Mouse (Mus musculus): ENCODE data around the gene Map3k7. TPM values are rescaled to one million over a fixed set of nuclear protein-coding genes. Genes with fewer than 3 reads are reported as not detected.

The Map3k7 gene
- 10 to 100 TPM; 35.7 to 42.3 TPM for total RNA-seq (2021)

DNA sequence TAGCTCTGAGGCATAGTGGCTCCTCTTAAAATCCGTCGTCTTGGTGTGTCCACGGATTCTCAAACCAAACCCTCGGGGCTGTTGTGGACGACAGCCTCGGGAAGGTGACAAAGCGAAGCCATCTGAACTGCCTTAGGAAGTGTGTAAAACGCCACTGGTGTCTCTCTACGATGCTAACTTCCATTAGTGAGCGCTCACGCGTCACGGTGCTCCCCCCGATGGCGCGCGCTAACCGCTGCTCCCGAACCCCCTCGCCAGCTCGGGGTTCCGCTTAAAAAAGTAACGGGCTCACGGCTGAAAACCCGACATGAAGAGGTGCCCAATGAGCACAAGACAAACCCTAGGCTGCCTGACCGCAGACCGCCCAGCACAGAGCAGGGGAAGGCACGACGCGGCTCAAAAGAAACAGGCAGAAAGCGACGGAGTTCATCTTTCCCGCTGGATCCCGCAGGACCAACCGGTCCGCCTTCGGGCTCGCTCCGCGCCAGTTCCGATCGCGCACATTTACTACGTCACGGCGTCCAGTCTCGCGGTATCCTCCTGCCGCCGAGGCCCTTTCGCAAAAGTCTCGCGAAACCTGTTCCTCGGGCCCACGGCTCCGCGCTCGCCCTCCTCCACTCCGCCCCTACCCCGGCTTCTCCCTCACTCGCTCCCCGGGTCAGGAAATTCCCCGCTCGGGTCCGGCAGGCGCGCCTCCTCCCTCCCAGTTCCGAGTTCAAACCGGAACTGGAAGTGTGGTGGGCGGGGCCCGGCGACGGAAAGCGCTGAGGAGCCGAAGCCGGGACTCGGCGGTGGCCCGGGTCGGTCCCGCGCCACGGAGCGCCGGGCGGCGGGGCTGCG is at the start of gene Map3k7:
TSS of gene Map3k7 (plus strand) at position 744 of the 840 bp plus-strand sequence.
- DNase-seq, result peak; percentile 93 to 94

DNA sequence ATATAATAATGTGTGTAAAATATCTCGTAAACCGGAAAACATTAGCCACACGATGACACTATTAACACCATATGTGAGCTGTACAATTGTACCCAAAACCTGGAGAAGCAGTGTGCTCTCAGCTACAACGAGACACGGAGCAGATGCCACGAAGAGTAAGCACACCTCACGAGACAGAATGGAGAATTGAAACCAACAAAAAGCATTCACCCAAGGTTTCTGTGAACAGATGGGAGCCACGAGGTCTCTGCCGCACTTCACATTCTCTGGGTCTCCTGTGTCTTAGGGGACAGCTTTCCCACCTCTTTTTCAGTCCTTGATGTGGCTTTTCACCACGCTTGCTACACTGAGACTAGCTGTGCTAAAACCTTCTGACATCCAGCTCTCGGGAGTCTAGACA is 48.8 kb upstream of the Map3k7 start:
- no peak for DNase-seq

DNA sequence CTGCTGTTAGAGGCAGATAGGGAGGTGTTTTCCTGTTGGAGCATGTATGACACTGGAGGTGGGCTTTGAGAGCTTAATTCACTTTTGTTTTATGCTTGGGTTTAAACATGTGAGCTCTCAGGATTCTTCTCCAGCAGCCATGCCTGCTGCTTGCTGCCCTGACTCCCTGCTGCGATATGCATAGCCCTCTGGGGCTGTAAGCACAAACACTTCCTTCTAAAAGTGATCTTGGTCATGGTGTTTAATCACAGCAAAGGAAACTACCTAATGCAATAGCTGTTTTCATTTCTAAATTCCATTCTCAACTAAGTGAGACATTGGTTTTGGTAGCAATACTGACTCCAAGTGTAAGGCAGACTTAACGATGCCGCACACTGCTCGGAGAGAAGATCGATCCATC is 45.2 kb upstream of the Map3k7 start:
- no peak for DNase-seq

DNA sequence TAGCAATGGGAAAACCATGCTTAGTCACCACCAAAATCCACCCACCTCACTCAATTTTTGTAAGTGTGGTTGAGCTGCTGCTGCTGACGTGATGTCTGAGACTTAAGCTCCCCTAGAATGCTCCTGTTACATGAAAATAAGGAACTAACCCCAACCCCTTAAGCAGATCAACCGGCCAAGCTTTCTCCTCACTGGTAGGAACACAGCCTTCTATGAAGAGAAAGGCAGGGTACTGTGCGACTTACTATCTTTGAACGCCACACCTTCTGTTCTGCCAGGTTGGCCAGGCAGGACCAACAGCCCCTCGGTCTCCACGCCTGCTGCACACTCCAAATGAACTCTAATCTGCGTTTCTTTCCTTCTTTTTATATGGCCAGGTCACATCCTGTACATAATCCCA is 41.7 kb upstream of the Map3k7 start:
- DNase-seq, result no peak

DNA sequence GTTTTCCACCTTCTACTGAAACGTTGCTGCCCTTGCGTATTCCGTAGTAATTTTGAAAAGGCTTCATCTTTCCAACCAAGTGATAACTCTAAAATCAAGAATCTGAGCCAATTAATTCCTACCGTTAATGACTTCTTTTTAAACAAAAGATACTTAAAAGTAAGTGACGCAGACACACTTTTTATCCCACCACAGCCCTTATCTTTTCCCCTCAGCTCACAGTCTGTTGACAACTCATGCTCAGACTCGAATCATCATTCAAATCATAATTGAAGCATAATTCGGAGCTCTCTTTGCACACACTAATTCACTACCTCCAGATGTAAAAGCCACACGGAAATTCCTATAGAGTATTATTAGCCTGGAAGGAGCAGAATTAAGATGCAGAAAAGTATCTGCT is 40.5 kb upstream of the Map3k7 start:
- no peak for DNase-seq

DNA sequence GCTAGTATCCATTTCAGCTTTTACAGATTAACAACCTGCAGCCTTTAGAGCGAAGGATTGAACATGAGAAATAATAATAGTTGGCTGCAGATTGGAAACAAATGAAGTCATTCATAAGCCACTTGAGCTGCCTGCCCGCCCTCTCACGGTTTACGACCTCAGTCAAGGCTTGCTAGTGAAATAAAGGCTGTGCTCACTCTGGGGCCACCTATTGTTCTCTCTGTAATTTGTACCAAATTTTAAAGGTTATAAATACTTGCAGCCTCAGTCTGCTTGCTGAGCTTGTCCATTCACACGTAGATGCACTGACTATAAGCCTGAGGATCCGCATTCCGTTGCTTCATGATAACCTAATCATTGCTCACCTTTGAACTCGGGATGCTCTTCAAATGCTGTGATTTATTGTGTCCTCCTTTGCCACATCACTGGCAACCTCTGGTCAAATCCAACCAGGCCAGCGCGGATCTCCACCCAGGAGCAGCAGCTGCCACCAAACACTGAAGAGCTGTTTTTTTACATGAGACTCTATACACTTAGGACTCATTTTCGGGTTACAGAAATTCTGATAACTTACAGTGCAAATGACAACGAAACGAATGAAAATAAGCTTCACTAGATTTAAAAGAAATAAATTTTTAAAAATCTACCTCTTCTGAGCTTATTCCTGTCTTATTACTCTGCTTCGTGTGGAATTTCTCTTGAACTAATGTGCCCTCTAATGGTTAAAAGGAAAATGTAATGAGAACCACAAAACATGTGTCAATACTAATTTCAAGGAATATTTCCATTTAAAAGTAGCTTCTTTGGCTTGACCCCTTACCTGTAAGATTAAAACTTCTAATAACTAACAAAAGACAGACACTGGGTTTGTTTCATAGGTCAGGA is 39.4 kb upstream of the Map3k7 start:
- DNase-seq, result no peak

DNA sequence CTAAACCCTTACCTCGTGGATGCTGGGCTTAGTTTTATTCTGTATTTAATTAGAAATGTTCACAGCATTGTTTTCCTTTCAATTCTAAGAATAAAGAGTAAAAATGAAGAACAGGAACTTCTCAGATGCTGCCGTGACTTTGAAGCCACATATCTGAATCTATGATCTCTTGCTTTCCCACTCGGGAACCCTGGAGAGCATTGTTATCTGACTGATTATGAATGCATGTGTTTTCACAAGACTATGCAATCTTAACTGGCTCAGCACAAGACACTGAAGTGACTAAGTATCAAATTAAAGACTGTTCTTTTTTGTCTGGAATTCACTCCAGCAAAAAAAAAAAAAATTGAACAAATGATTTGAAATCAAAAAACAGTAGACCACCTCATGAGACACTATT is 30.7 kb upstream of the Map3k7 start:
- no peak for DNase-seq

DNA sequence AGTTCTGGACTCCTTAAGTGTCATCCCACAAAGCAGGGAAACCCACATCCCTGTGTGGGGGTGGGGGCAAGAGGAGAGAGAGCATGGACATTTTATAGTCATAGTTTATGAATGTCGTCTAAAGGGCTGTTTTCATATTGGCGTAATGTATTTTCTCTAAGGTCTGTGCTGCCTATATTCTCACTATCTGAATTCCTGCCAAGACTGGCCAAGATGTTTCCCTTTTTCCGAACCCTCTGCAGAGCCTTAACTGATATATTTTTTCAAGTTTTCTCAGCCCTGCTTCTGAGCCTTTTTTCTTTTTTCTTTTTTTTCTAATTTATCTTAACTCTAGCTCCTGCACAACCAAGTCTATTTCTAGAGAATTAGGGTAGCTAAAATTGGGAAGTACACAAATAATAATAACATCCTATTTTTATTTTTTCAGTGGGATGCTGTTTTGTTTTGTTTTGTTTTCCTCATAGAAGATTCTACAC is 28.0 kb upstream of the Map3k7 start:
- no peak for DNase-seq

DNA sequence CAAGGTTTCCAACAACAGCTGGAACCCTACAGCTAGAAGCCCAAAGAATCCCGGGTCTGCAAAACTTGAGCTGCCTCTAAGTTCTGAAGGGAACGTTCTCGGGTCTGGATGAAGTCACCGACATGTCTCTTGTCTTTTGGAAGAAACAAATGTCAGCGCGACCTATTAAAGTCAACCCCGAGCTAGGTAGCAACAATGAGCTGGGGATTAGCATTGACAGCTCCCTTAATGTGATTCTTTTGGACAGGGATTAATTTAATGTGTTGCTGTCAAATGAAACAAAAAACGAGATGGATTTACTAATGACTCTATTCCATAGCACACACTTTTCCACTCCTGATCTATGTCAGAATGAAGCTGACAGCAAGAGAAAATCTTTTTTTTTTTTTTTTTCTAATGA is 27.5 kb upstream of the Map3k7 start:
- DNase-seq, result no peak

DNA sequence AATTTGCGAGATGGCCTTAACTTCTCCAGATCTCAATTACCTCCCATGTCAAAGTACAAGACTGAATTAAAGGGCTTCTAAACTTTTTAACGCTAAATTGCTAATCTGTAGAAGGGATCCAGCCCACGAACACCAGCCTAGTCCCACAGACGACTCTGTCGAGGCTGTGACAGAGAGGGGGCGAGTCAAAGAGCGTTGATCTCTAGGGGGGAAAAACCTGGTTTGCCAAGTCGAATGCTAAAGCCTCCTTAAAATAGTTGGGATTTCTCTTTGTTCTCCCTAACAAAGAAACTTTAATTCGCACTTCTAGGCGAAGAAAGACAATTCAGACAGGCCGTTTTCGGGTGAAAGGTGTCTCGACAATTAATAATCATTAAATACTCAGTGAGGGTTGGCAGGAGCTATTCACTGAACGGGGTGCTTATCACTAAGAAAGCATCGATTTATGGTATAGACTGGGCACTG is 27.0 kb upstream of the Map3k7 start:
- no peak for DNase-seq

DNA sequence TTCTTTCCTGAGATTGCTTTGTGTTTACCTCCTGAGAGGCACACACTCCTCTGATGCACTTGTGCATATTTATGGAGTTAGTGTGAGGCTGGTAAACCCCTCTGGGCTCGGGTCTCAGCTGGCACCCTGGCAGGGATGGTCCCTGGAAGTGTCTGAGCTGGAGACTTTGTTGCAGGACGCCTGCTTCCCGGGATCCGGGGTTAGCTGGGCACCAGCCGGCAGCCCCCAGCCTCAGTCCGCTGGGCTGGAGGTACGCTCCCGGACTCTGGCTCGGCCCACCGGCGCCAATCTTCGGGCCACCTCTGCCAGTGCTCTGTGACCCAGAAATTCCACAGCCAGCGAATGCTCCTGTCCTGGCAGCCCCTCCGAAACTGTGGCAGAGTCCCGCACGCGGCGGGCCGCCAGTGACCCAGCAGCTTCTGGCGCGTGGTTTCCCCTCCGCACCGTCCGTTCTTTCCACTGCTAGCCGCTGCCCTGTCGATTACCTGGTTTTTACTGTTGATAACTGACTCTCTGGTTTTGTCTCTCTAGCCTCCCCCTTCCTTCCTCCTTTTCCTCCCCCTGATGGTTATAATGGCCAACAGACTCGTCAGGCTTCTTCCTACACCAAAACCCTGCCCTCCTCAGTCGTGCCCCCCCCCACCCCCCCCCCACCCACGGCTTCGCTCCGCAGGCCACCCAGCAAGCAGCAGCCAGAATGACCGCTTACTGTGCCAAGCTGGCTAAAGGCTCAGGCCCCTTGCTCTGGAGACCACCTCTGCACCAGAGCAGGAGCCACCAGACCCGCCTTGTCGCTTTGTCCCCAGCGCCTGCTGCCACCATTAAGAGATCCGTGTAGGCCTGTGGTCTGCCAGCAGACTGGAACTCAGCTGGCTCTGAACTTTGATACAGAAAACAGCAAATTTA is 26.3 kb upstream of the Map3k7 start:
- peak; percentile 3 to 11 for DNase-seq

DNA sequence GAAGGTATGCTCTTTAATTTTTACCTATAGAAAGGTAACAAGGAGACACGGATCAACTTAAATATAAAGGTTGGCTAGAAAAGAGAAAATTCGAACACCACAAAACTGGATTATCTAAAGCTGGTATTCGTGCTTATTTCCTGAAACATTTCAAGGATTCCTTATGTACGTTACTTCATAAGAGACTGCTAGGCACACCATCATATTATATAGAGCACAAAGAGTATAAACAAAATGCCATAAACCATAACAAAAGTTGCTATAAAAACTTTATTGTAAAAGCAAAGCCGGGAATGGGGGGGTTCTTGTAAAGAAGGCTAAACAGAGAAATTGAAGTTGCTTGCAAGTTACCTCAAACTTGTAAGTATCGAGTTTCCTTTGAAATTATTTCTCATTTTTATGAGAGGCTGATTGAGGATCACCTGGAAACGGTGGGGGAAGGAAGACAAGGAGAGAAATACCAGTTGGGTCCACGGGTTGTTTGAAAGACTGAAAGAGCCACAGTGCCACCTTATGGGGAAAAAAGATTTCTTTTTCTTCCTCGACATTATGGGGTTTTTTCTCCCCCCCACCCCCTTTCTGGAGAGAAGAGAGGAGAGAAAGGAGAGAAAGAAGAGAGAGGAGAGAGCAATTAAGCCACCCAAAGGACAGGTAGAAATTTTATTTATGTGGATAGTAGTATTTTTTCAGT is 25.3 kb upstream of the Map3k7 start:
- DNase-seq, result no peak

DNA sequence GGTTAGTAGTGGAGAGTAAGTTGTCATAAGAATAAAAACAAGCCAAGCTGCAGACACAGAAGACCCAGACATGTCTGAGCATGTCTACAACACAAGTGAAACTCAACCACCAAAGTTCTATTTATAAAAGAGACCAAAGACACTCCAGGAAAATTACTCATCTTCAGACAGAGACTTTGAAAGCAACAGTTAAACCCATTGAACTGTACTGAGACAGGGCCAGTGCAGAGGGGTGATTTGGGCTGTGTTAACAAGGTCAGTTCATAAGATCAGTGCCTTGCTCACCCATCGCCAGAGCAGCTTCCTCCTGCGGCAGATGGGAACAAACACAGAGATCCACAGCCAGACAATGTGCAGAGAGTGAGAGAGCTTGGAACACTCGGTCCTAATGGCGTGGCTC is 22.3 kb upstream of the Map3k7 start:
- DNase-seq, result no peak

DNA sequence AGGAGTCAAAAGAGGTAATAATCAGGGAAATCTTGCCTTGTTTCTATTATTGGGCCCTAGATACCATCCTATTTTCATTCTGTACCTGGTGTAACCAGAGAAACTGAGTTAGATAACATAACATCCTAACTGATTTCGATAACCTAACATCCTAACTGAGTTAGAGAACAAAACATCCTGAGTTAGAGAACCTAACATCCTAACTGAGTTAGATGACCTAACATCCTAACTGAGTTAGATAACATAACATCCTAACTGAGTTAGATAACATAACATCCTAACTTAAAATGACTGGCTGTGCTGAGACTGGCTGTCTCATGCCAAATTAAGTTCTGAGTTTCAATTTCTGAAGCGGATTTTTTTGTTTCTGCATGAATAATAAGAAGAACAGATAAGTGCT is 20.9 kb upstream of the Map3k7 start:
- DNase-seq, result no peak

DNA sequence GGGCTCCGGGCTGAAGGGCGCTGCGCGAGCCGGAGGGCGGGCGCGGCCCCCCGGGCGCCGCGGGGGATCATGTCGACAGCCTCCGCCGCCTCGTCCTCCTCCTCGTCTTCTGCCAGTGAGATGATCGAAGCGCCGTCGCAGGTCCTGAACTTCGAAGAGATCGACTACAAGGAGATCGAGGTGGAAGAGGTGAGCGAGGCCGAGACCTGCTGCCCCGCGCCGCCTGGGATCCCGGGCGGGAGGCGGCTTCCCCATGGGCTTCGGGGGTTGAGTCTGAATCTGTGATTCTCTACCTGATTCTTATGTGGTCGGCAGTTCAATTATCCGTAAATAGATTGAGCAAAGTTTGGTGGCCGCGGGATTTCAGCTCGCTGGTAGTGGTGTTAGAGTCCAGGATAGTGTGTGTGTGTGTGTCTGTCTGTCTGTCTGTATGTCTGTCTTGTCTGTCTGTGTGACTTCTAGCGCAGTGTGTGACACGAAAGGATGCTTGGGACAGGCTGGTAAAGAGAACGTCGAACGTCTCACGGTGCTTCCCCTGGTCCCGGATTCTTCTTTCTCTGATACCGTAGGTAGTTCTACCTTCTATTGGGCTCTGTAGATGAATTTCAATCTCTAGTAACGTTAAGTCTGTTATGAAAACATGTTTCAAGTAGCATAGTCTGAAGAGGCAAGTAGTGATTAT is 438 bp downstream of the Map3k7 start:
- no peak for DNase-seq

DNA sequence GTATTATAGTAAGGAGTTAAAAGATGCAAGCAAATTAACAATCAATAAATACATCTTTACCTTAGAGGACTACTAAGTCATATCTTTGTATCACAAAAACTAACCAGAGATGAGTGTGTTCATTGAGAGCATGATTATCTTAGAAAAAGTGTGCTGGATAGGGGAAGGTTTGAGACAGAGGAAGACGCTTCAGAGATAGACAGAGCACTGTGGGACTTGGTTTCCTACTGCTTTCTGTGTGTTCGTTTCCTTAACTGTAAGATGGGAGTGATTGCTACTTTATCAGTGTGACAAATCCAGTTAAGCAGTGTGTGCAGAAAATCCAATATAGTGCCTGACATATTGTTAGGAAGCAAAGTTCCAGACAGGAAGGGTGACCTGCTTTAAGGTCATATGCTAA is 1.3 kb downstream of the Map3k7 start:
- DNase-seq, result no peak

DNA sequence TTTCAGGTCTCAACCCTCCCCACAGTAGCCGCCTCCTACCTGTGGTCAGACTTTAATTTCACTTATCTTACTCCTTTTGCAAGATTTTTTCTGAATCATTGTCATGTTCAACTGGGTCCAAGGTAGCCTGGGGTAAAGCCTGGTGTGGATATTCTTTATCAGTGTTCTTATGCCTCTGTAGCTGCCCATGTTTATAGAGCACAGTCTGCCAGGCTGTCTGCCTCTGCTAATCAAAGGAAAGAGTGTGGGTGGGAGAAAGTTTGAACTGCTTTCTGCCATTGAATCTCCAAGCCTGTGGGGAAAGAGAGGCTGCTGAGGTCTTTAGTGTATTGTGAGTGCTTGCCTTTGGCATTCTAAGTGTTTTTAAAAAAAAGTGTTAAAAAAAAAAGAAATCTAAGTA is 7.5 kb downstream of the Map3k7 start:
- no peak for DNase-seq

DNA sequence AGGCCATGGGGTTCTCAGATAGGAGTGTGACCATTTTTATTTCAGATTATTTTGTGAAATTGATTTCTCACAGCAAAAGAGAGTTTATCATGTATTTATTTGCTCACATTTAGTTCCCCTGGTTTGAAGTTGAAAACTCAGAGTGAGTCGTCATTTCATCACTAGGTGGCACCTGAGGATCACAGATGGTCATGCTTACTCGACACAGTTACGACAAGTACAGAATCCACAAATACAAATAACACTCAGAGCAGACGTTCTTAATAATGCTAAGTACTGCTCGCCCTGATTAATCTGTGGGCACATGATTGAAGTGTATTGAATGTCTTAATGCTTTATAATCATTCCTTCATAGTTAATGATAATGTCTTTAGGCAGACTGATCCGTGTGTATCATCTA is 8.3 kb downstream of the Map3k7 start:
- DNase-seq, result peak in 1 of 2 experiments; percentile 13

DNA sequence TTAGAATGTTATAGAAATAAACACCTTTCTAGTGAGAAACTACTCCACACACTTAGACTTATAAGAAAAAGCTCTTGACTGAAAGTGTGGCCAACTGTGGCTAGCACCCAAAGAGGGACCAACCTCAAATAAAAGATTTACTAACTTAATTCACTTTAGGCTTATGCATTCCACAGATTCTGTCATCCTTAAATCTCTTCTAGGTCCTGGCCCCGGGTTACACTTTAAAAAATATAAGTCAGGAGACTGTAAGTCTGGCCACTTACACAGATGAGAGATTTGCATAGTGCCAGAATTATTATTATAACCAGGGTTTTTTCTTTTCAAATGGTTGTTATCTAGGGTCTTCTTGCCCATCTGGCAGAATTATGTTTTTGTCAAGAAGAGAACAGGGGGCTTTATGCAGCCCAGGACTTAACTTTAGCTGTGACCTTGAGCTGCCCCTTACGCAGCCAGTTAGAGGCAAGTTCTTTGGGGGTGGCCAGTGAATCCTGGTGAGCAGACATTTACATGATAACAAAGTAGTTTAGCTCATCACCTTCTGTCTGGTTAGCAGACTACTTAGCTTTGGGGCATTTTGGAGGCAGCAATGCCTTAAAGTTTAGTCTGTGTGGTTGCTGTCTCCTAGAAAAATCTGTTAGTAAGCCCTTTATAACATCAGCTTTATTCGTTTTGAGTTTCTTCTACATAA is 11.5 kb downstream of the Map3k7 start:
- DNase-seq, result no peak

DNA sequence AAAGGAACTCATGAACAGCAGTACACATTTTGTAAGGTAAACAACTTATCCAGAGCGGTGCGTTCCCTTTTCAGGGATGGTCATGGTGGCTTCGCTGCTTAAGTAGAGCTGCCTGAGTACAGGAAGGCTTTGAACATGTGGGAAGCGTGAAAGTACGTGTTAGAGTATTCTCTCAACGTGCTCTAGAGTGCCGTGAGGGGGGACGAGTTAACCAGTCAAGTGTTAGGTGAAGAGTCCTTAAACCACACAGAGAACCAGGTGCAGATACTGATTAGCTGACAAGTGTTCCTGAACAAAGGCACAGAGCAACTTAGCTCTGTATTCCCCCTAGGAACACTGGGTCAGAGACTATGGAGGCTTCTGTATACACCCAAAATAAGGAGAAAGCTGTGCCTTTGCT is 18.0 kb downstream of the Map3k7 start:
- DNase-seq, result no peak

Measured in layer of hippocampus, postnatal 36 days (tissue).